Mouse (Mus musculus): ENCODE data around the gene Vmn1r215. TPM values are rescaled to one million over a fixed set of nuclear protein-coding genes. Genes with fewer than 3 reads are reported as not detected.

Gene Vmn1r215
- polyA plus RNA-seq (2014; fragmentation: Illumina TruSeq; extraction: RNeasy Lipid Tissue Mini Kit (QIAGEN cat#74804); ENCODE audit: low read depth, low replicate concordance): not detected

GRCm38 (mm10) chr13:23067725-23068124 is at the start of gene Vmn1r215:
Gene Vmn1r215, plus strand, starts transcription at chr13:23068025.

DNA sequence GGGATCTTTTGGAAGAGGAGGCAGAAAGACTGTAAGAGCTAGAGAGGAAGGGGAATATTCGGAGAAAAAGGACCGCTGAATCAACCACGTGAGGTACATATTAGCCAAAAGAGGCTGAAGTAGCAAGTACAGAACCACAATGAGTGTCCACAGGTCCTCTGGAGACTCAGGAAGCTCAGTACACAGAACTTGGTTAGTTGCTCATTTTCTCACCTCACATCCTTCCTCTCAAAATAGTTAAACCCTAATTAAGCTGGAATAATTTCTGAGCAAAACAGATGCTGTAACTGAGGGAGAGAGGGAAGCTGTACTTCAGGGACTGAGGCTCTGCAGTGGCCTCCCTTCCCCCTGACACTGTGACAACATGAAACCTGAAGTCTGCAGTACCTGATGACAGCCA is 37.7 kb upstream of the Vmn1r215 start, which contains the start of gene Vmn1r214:
Gene Vmn1r214, plus strand, starts transcription at position 301 of the 400 bp plus-strand sequence.

GRCm38 (mm10) chr13:23118126-23118525 is 50.3 kb downstream of the Vmn1r215 start, which contains the start of gene Vmn1r217:
Gene Vmn1r217, minus strand, starts transcription at chr13:23118226.

Other genes with a start within 250 kb of the Vmn1r215 start
- gene Vmn1r210, start 236.7 kb upstream of the Vmn1r215 start, polyA plus RNA-seq (2014; fragmentation: Illumina TruSeq; extraction: RNeasy Lipid Tissue Mini Kit (QIAGEN cat#74804); ENCODE audit: low read depth, low replicate concordance): not detected
- gene Vmn1r211, start 210.5 kb upstream of the Vmn1r215 start, polyA plus RNA-seq (2014; fragmentation: Illumina TruSeq; extraction: RNeasy Lipid Tissue Mini Kit (QIAGEN cat#74804); ENCODE audit: low read depth, low replicate concordance): not detected
- not detected for gene Vmn1r212, start 183.8 kb upstream of the Vmn1r215 start, polyA plus RNA-seq (2014; fragmentation: Illumina TruSeq; extraction: RNeasy Lipid Tissue Mini Kit (QIAGEN cat#74804); ENCODE audit: low read depth, low replicate concordance)
- gene Vmn1r213, start 60.4 kb upstream of the Vmn1r215 start, polyA plus RNA-seq (2014; fragmentation: Illumina TruSeq; extraction: RNeasy Lipid Tissue Mini Kit (QIAGEN cat#74804); ENCODE audit: low read depth, low replicate concordance): not detected
- gene Vmn1r214, start 37.6 kb upstream of the Vmn1r215 start, polyA plus RNA-seq (2014; fragmentation: Illumina TruSeq; extraction: RNeasy Lipid Tissue Mini Kit (QIAGEN cat#74804); ENCODE audit: low read depth, low replicate concordance): not detected
- gene Vmn1r217, start 50.2 kb downstream of the Vmn1r215 start, polyA plus RNA-seq (2014; fragmentation: Illumina TruSeq; extraction: RNeasy Lipid Tissue Mini Kit (QIAGEN cat#74804); ENCODE audit: low read depth, low replicate concordance): not detected
- gene Vmn1r218, start 65.1 kb downstream of the Vmn1r215 start, polyA plus RNA-seq (2014; fragmentation: Illumina TruSeq; extraction: RNeasy Lipid Tissue Mini Kit (QIAGEN cat#74804); ENCODE audit: low read depth, low replicate concordance): not detected
- gene Vmn1r219, start 91.3 kb downstream of the Vmn1r215 start, polyA plus RNA-seq (2014; fragmentation: Illumina TruSeq; extraction: RNeasy Lipid Tissue Mini Kit (QIAGEN cat#74804); ENCODE audit: low read depth, low replicate concordance): not detected
- not detected for gene Vmn1r220, start 120.0 kb downstream of the Vmn1r215 start, polyA plus RNA-seq (2014; fragmentation: Illumina TruSeq; extraction: RNeasy Lipid Tissue Mini Kit (QIAGEN cat#74804); ENCODE audit: low read depth, low replicate concordance)
- not detected for gene Vmn1r221, start 146.1 kb downstream of the Vmn1r215 start, polyA plus RNA-seq (2014; fragmentation: Illumina TruSeq; extraction: RNeasy Lipid Tissue Mini Kit (QIAGEN cat#74804); ENCODE audit: low read depth, low replicate concordance)
- not detected for gene Vmn1r222, start 167.9 kb downstream of the Vmn1r215 start, polyA plus RNA-seq (2014; fragmentation: Illumina TruSeq; extraction: RNeasy Lipid Tissue Mini Kit (QIAGEN cat#74804); ENCODE audit: low read depth, low replicate concordance)
- gene Vmn1r223, start 179.1 kb downstream of the Vmn1r215 start, polyA plus RNA-seq (2014; fragmentation: Illumina TruSeq; extraction: RNeasy Lipid Tissue Mini Kit (QIAGEN cat#74804); ENCODE audit: low read depth, low replicate concordance): not detected